Mouse (Mus musculus): Measurements from ENCODE around the gene Dgkh. TPM values are rescaled to one million over a fixed set of nuclear protein-coding genes. Genes with fewer than 3 reads are reported as not detected.

Dgkh gene
- 0.94 and 0.99 TPM in 2 replicates for polyA plus RNA-seq (2015; fragmentation: Nextera tagmentation; extraction: Ambion mirVana)

GRCm38 (mm10) chr14:78732617-78733312, at the start of gene Dgkh:
Gene Dgkh, minus strand, starts transcription at chr14:78732776.
- 1% methylated on average over 62 of the region's 71 CpGs for WGBS
- TF ChIP-seq CTCF (IDR thresholded peaks at IDR 0.05; ENCODE audit: low read depth) = 0 out of 2 replicates have a peak, but pooled peaks have one; percentile 9
- H3K27ac ChIP-seq (ENCODE audit: low read depth, low read length) = peak within 1 kb of the TSS; percentile 70
- no peaks in the 10 kb centered on the region for H3K4me1 ChIP-seq (replicated peaks; ENCODE audit: control insufficient read depth, insufficient read depth, low read length)
- peak; percentile 91 for ATAC-seq
- H3K9me3 ChIP-seq (ENCODE audit: control insufficient read depth) = no peaks in the 10 kb centered on the region
- peaks cover 7% of the 10 kb centered on the region for H3K27me3 ChIP-seq (replicated peaks; ENCODE audit: control insufficient read depth, insufficient read depth, low read length)
- peak within 1 kb of the TSS; percentile 99 for H3K4me2 ChIP-seq (replicated peaks; ENCODE audit: low read depth)
- H3K9ac ChIP-seq (ENCODE audit: low read depth, low read length) = peak within 1 kb of the TSS; percentile 62
- H3K36me3 ChIP-seq (ENCODE audit: control insufficient read depth, insufficient read depth) = no peaks in the 10 kb centered on the region
- peak within 1 kb of the TSS; percentile 75 for H3K4me3 ChIP-seq (ENCODE audit: low read depth, low read length)

- no peaks in the 10 kb centered on the region for H3K4me1 ChIP-seq (replicated peaks; ENCODE audit: control insufficient read depth, insufficient read depth, low read length)
- no peak overlapping the region for H3K9ac ChIP-seq (ENCODE audit: low read depth, low read length)
- no peak overlapping the region for H3K4me3 ChIP-seq (ENCODE audit: low read depth, low read length)
- H3K4me2 ChIP-seq (replicated peaks; ENCODE audit: low read depth) = peak overlapping the region; percentile 13
- H3K27ac ChIP-seq (ENCODE audit: low read depth, low read length) = no peak overlapping the region
- 67% methylated on average over 18 of the region's 18 CpGs for WGBS
- no peak for TF ChIP-seq CTCF (IDR thresholded peaks at IDR 0.05; ENCODE audit: low read depth)
- no peaks in the 10 kb centered on the region for H3K27me3 ChIP-seq (replicated peaks; ENCODE audit: control insufficient read depth, insufficient read depth, low read length)
- no peak for ATAC-seq
- no peaks in the 10 kb centered on the region for H3K9me3 ChIP-seq (ENCODE audit: control insufficient read depth)
- no peaks in the 10 kb centered on the region for H3K36me3 ChIP-seq (ENCODE audit: control insufficient read depth, insufficient read depth)
These were observed 44.6 kb upstream of the Dgkh start for GRCm38 (mm10) chr14:78777215-78777614.

- no peak overlapping the region for H3K27ac ChIP-seq (ENCODE audit: low read depth, low read length)
- ATAC-seq = no peak
- H3K4me3 ChIP-seq (ENCODE audit: low read depth, low read length) = no peak overlapping the region
- no peaks in the 10 kb centered on the region for H3K9me3 ChIP-seq (ENCODE audit: control insufficient read depth)
- no peak for TF ChIP-seq CTCF (IDR thresholded peaks at IDR 0.05; ENCODE audit: low read depth)
- no peaks in the 10 kb centered on the region for H3K27me3 ChIP-seq (replicated peaks; ENCODE audit: control insufficient read depth, insufficient read depth, low read length)
- H3K4me2 ChIP-seq (replicated peaks; ENCODE audit: low read depth) = no peak overlapping the region
- H3K4me1 ChIP-seq (replicated peaks; ENCODE audit: control insufficient read depth, insufficient read depth, low read length) = no peaks in the 10 kb centered on the region
- 40% methylated on average over 8 of the region's 8 CpGs for WGBS
- H3K9ac ChIP-seq (ENCODE audit: low read depth, low read length) = no peak overlapping the region
- H3K36me3 ChIP-seq (ENCODE audit: control insufficient read depth, insufficient read depth) = no peaks in the 10 kb centered on the region
These were observed 44.1 kb upstream of the Dgkh start for GRCm38 (mm10) chr14:78776659-78777058.

- no peak for TF ChIP-seq CTCF (IDR thresholded peaks at IDR 0.05; ENCODE audit: low read depth)
- no peak overlapping the region for H3K27ac ChIP-seq (ENCODE audit: low read depth, low read length)
- 65% methylated on average over 14 of the region's 14 CpGs for WGBS
- H3K9ac ChIP-seq (ENCODE audit: low read depth, low read length) = no peak overlapping the region
- H3K36me3 ChIP-seq (ENCODE audit: control insufficient read depth, insufficient read depth) = no peaks in the 10 kb centered on the region
- H3K27me3 ChIP-seq (replicated peaks; ENCODE audit: control insufficient read depth, insufficient read depth, low read length) = no peaks in the 10 kb centered on the region
- no peak overlapping the region for H3K4me3 ChIP-seq (ENCODE audit: low read depth, low read length)
- no peak for ATAC-seq
- no peaks in the 10 kb centered on the region for H3K9me3 ChIP-seq (ENCODE audit: control insufficient read depth)
- no peak overlapping the region for H3K4me2 ChIP-seq (replicated peaks; ENCODE audit: low read depth)
- H3K4me1 ChIP-seq (replicated peaks; ENCODE audit: control insufficient read depth, insufficient read depth, low read length) = no peaks in the 10 kb centered on the region
These were observed 43.1 kb upstream of the Dgkh start for GRCm38 (mm10) chr14:78775699-78776098.

- H3K4me3 ChIP-seq (ENCODE audit: low read depth, low read length) = no peak overlapping the region
- H3K4me2 ChIP-seq (replicated peaks; ENCODE audit: low read depth) = no peak overlapping the region
- H3K36me3 ChIP-seq (ENCODE audit: control insufficient read depth, insufficient read depth) = no peaks in the 10 kb centered on the region
- H3K4me1 ChIP-seq (replicated peaks; ENCODE audit: control insufficient read depth, insufficient read depth, low read length) = no peaks in the 10 kb centered on the region
- no peak overlapping the region for H3K9ac ChIP-seq (ENCODE audit: low read depth, low read length)
- WGBS = 35% methylated on average over 6 of the region's 6 CpGs
- no peak for ATAC-seq
- no peaks in the 10 kb centered on the region for H3K9me3 ChIP-seq (ENCODE audit: control insufficient read depth)
- no peaks in the 10 kb centered on the region for H3K27me3 ChIP-seq (replicated peaks; ENCODE audit: control insufficient read depth, insufficient read depth, low read length)
- H3K27ac ChIP-seq (ENCODE audit: low read depth, low read length) = no peak overlapping the region
- no peak for TF ChIP-seq CTCF (IDR thresholded peaks at IDR 0.05; ENCODE audit: low read depth)
These were observed 42.6 kb upstream of the Dgkh start for GRCm38 (mm10) chr14:78775226-78775625.

- Histone ChIP-seq H3K4me1 (replicated peaks; ENCODE audit: control insufficient read depth, insufficient read depth, low read length) (no peaks in the 10 kb centered on the region), H3K9me3 (ENCODE audit: control insufficient read depth) (no peaks in the 10 kb centered on the region), H3K4me2 (replicated peaks; ENCODE audit: low read depth) (no peak overlapping the region), H3K27ac (ENCODE audit: low read depth, low read length) (no peak overlapping the region), H3K27me3 (replicated peaks; ENCODE audit: control insufficient read depth, insufficient read depth, low read length) (no peaks in the 10 kb centered on the region), H3K36me3 (ENCODE audit: control insufficient read depth, insufficient read depth) (no peaks in the 10 kb centered on the region), H3K4me3 (ENCODE audit: low read depth, low read length) (no peak overlapping the region), H3K9ac (ENCODE audit: low read depth, low read length) (no peak overlapping the region)
- no peak for ATAC-seq
- WGBS = 42% methylated on average over 3 of the region's 3 CpGs
- no peak for TF ChIP-seq CTCF (IDR thresholded peaks at IDR 0.05; ENCODE audit: low read depth)
These were observed 37.9 kb upstream of the Dgkh start for GRCm38 (mm10) chr14:78770457-78770856.
